Mouse (Mus musculus) CH12F3 (cell line): ENCODE results near the gene Pip5k1a.
"Not testable (repeated sequence)": the region's sequence is repeated elsewhere in the genome, so short reads cannot be mapped to it uniquely, and the experiment has no call there.

Source experiments
- in situ Hi-C: fragments of 300-500 bp; cut with MboI; formaldehyde crosslinking; loops from 2 replicates; pipeline ENCODE4 v1.14.3; 2020; ENCODE audit warnings: low sequenced_read_pairs

The Pip5k1a gene

DNA sequence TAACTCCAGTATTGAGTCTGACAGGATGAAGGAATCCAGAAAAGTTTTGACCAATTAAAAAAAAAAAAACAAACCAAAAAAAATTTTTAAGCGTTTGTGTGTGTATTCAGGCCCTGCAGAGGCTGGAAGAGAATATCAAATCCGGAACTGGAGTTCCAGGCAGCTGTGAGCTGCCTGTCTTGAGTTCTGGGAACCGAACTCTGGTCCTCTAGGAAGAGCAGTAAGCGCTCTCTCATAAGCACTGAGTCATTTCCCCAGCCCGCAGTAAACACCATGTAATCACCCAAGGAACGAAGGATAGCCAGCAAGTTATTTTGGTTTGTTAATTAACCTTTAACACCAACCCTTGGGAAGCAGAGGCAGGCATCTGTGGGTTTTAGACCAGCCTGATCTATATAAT is 63.5 kb downstream of the Pip5k1a start:
- in situ Hi-C loops = no loop called here

DNA sequence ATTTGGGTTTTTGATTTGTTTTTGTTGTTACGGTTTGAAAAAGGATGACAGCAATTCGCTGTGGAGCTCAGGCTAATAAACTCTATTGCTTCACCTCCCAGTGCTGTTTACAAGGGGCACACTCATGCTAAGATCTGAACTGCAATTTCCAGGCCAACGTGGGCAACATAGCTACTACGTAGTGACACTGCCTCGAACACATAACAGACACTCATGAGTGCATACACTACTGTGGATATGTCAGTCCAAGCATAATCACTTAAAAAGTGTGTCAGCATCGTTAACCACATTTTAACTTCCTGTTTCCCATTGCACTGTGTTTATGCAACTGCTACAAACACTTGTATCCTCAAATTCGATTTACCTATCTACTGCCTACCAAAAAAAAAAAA is 63.9 kb downstream of the Pip5k1a start:
- in situ Hi-C loops = no loop called here

DNA sequence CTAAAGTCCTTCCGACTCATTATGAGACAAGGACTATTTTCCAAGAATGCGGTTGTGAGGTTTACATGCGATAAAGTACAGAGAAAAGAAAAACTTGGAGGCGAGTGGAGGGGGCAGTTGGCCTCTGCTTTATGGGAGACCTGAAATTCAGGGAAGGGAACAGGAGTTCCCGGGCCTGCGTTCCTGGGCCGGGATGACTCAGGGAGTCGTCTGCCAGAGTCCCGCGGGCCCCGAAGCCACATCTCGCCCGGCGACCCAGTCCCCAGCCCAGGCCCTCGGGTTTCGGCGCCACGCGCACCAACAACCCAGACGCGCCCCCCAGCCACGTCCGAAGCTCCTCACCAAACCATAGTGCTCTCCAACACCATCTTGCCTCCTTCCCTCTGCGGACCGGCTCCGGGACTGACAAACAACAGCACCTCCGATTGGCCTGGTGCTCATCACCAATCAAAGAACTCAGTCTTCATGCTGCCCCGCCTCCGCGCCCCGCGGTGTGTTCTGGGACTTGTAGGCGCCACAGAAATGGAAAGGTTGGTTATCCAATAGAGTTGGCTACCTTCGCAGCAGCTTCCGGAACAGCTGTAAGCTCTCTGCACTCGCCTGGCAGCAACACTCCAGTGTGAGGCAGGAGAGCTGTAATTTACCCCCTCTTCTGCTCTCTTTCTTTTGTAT is 64.4 kb downstream of the Pip5k1a start, which contains the start of gene Psmd4:
Psmd4 (minus strand) TSS at position 449 of the 672 bp plus-strand sequence.
- in situ Hi-C loops = no loop called here

DNA sequence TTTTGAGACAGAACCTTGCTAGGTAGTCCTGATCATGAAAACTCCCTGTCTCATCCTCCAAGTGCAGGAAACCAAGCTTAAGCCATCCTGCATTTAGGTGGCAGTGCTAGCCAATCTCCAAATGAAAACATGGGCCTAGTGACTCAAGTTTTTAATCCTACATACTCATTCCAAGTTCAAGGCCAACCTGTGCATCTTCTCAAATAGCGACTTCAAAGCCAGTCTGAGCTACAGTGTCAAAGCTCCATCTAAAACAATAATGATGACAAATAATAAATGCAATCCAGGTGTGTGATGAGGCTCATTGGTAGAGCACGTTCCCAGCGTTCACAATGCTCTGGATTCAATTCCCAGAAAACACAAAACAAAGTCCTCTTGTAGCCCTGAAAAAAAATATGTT is 65.1 kb downstream of the Pip5k1a start:
- in situ Hi-C loops = no loop called here

DNA sequence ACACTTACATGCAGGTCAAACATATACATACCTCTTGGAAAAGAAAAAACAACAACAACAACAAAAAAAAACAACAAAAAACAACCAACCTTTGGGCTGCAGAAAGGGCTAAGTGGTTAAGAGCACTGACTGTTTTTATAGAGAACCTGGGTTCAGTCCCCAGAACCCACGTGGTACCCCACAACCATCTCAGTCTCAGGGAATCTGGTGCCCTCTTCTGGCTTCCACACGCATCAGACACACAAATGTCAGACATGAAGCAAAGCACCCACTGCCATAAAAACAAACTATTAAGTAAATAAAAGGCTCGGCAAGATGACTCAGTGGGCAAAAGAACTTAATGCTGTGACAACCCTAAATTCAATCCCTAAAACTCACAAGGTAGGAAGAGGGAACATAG is 76.8 kb downstream of the Pip5k1a start:
- in situ Hi-C loops = no loop called here

DNA sequence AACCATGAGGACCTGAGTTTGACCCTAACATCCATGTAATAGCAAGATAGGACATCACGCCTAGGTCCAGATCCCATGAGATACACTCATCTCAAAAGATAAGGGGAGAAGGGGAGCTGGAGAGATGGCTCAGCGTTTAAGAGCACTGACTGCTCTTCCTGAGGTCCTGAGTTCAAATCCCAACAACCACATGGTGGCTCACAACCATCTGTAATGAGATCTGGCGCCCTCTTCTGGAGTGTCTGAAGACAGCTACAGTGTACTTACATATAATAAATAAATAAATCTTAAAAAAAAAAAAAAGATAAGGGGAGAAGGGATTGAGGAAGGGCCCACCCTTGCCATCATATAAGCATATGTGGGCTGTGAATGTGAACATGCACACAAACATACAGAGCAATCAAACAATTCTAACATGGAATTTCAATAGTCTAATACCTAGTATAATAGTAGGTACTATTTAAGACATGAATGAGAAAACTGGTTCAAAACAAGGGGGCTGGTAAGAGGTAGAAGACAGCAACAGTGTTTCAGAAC is 77.4 kb downstream of the Pip5k1a start:
- in situ Hi-C loops = not testable (repeated sequence)

DNA sequence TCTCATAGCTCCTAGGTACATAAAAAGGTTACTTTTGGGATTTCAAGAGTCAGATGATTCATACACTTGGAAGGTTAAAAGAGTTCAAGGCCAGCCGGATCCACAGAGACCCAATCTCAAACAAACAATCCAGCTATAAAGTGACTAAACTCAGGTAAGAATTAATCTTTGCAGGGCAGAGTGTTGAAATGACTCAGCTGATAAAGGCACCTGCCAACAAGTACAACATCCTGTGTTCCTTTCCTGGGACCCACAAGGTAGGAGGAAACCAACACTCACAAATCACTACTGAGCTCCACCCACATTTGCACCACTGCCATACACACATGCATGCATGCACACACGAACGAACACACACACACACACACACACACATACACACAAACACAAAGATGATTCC is 78.1 kb downstream of the Pip5k1a start:
- in situ Hi-C loops = no loop called here

DNA sequence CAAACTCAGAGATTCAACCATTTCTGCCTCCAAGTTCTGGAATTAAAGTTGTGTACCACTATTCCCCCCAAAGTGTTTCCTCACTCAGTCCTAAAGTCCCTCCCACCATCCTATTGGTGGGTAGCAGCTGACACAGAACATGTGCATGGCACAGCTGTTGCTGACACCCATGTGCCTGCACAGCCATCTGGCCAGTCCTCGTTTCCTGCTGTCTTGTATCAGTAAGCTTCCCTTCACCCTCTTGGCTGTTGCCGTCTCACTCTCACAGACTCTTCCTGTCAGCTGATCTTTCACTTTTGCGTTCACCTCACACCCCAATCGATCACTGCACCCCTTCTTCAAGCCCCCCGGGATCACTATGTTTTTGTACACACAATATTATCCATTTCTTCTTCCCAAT is 79.0 kb downstream of the Pip5k1a start:
- in situ Hi-C loops = no loop called here

DNA sequence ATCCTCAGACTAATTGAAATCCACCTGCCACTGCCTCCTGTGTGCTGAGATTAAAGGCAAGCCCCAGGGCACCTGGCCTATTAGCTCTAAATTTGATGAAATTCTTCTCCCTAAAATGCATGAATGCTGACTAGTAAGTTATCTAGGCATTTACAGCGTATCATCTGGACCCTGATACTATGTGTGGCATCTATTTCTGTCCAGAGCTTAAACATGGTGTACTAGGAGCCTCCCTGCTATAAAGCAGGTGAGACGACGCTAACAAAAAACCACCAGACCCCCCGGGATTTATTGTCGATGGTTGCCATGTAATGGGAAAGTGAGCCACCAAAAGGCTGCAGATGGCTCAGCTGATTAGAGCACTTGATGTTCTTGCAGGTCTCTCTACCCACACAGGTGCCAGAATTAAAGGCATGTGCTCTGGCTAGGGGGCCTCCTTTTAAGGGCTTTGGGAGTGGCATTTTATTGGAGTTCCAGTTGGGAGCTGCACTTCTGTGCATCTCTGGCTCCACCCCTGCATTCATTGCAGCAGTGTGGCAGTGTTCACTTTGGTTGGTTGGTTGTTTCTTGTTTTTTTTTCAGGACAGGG is 79.6 kb downstream of the Pip5k1a start:
- in situ Hi-C loops = no loop called here

DNA sequence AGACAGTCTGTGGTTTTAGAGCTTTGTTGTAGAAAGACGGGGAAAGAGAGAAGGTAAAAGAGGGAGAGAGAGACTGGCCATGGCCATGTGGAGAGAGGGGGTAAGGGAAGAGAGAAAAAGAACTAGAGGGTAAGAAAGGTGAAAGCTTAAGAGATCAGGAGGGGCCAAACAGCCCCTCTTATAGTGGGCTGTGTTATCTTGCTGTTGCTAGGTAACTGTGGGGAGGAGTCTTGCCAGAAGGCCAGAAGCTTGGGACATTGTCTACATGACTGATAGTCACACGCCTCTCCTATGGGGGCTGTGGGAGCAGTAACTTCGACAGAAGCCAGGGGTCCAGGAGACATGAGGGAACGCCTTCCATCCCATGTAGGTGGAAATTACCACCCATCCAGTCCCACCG is 81.5 kb downstream of the Pip5k1a start:
- in situ Hi-C loops = no loop called here

DNA sequence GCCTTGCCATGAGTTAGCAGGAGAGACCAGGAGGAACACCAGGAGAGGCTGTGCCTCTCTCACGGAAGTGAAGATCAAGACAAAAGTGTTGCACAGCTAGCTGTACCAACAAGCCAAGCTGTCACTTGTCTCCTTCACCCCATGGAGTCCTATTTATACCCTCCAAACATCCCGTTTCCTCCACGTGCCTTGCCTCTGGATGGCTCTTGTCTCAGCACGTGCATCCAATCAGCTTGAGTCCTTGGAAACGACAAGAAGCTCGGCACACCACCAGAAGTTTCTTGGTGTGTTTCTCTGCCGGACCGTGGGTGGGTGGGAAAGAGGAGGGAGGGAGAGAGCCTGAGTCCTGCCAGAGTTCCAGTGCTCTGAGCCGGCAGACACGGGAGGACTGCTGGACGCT is 82.2 kb downstream of the Pip5k1a start:
- in situ Hi-C loops = no loop called here

DNA sequence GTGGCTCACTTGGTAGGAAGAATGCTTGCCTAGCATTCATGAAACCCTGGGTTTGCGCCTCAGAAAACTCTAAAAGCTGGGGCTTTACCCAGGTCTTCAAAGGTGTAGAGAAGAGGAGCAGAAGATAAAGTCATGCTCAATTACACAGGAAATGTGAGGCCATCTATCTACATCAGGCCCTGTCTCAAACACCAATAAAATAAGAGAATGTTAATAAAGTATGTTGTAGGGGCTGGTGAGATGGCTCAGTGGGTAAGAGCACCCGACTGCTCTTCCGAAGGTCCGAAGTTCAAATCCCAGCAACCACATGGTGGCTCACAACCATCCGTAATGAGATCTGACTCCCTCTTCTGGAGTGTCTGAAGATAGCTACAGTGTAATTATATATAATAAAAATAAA is 85.8 kb downstream of the Pip5k1a start:
- in situ Hi-C loops = not testable (repeated sequence)

DNA sequence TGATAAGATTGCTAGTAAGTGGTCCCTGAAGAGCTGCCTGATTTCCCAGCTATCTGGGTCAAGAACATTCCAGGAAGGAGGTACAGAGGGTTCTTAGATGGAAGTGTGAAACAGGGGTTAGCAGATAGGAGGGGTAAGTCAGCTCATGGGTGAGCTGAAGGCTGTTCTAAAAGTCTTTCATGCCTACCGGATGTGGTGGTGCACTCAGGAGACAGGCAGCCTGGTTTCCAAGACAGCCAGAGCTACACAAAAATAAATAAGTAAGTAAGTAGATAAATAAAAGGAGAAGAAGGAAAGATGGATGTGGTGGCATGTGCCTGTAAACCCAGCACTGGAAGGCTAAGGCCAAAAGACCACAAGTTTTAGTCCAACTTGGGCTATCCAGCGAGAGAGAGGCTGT is 88.0 kb downstream of the Pip5k1a start:
- in situ Hi-C loops = no loop called here

DNA sequence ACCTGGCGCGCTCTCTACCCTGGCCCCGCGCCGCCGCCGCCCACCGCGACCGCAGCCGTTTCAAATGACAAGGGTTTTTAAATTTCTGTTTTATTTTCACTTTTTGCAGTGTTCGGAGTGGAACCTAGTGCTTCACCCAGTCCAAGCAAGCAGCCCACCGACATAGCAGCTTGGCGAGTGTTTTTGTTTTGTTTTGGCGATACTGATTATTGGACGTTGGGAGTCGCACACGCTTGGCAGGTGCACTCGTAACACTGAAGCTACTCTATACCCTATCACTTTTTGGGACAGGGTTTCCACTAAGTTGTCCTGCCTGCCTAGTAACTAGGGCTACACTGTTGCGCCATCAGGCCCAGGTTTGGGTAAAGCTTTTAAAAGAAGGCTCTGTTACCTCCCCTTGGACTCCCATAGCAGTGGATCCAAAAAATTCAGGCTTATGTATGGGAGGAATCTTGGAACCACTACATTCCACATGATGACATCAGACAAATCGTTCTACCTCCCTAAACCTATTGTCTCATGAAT is 90.1 kb downstream of the Pip5k1a start:
- in situ Hi-C loops = no loop called here

DNA sequence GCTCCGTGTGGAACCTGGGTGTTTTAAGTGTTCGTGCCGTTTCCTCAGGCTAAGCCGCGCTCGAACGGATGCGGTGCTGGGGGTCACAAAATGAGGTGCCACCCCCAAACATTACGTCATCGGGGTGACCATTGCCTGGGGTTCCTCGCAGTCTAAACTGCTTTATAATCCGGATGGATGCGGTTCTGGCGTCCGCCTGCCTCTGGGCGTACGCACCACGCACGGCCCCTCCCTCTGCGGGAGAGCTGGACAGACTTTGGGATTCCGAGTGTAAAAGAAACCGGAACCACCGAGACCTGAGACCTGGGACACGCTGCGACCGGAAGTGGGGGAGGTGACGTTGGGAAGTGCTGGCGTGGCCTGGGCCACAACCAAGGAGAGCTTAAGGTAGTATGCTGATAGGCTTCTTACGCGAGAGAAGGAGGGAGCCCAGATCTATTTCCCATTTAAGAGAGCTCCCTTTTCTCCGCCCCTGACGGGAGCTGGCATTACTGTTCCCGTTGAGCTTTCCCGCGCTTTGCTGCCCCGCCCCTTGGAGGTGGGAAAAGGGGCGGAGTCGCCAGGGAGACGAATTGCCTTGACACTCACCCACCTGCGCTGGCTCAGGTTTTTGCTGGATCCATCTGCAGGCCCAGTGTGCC is 90.7 kb downstream of the Pip5k1a start:
- in situ Hi-C loops = no loop called here

DNA sequence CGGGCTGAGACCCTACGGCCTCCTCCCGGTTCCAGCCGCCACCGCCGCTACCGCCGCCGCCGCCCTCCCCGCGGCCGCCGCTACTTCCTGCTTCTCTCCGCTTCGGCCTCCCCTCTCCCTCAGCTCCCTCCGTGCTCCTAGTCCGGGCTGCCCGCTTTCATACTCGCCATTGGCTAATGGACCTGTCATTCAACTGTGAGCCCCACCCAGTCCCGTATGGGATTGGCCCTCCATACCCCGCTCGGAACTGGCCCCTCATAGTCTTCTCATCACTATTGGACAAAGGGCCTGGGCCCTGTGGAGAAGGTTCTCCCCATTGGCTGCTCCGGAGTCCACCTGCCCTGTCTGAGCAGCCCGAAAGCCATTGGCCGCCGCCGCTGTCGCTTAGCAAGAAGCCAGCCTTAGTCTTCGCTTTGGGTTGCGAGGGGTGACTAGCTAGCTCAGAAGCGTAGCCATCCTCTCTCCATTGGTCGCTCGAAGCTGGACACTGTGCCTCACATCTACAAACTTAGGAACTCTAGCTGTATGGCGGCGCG is 91.3 kb downstream of the Pip5k1a start, which contains the start of gene Zfp687:
Zfp687 (minus strand) TSS at position 112 of the 536 bp plus-strand sequence.
- in situ Hi-C loops = no loop called here

DNA sequence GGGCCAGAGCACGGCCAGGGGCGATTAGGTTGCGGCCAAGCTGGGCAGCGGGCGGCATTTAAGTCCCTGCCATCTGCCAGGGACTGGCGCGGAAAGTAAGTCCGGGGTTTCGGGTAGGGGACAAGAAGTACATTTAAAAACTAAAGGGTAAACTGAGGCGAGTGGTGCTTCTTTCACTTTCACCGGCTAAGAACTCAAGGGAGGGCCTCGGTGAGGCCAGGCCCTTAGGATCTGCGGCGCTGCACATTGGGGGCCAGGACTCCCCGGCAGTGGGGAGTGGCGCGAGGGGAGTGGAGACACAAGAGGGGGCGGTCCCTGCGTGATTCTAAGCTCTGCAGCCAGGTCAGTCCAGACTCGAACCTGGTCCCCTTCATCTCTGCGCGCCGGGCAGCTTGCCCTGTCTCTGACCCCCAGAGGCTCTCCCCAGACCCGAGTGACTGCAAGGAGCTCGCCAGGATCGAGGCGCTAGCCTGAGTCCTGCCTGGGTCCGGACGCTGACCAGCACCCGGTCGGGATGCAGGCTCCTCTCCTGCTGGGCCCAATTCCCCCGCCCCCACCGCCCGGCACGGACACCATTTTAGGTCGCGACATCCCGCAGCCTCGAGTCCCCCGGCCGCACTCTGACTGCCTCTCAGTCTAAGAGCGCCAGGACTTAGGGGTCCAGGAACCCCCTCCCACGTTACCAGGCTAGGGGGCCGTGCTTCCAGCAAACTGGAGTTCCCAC is 92.1 kb downstream of the Pip5k1a start:
- in situ Hi-C loops = no loop called here

DNA sequence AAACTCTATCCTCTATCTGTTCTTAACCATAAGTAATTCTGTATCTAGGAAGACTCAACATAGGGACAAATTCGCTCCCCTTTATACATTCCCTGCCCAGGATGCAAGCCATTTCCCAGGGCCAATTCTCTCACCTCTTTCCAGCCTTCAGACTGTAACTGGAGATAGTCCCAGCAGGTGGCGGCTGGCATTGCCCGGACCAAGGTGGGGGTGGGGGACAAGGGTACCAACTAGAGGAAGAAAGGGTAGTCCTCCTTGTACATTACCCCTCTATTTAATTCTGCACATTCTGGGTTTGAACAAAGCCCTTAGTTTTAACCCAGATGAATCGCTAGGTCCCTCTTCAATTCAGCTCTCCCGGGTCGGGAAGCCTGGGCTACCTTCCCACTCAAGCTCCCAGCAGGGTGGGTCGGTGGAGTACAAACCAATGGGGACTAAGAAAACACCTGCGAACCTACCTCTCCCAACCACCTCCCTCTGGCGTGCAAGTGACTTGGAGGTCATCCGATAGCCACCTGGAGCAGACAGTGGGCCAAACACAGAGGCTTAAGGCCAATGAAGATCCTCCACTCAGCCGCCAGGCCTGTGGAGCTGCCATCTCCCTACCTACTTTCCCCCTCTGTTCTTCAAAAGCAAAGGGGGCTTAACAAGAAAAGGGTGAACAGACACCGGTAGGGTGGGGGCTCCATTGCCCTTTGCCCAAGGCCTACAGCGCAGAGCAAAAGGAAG is 92.9 kb downstream of the Pip5k1a start:
- in situ Hi-C loops = no loop called here

DNA sequence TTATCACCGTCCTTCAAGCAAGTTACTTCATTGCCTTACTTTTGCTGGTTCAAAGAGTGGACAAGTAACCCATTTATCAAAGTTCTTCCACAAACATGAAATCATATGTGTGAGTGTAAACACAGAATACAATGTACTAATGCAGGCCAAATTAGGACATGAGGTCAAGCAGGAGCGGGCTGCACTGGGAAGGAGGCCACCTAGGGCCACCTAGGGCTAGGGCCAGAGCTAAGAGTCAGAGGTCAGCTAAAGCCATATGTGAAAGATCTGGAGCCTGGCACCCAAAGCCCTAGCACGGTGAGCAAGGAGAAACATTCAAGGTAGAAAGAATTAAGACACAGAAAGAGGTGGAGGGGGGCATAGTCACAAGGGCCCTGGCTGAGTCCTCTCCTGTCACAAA is 93.7 kb downstream of the Pip5k1a start:
- in situ Hi-C loops = no loop called here

DNA sequence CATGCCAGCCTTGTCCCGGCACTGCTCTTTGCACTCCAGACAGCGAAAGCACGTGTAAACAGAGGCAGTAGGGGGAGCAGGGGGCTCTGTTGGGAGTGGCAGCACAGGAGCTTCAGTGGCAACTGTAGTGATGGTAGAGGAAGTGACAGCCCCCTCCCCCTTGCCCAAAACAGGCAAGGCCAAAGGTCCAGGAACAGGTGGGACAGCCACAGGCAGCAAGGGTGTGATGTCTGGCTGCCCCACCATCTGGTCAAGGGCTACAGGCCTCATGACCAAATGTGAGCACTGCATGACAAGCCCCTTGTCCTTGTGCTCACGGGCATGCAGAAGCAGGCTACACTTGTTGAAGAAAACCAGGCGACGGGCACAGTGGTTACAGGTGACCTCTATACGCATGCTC is 96.3 kb downstream of the Pip5k1a start:
- in situ Hi-C loops = no loop called here
